Mouse (Mus musculus) MEL (cell line): ENCODE data around the gene Ccdc162.

ENCODE experiments used
- CHD1 ChIP-seq: IDR thresholded peaks from 2 replicates; pipeline ENCODE4 v1.6.1; 2012; ENCODE audit warnings: low read depth, mild to moderate bottlenecking, inconsistent platforms, low read length, improper control_type of control experiment
- CTCF ChIP-seq, 3 experiments: IDR thresholded peaks in 2 of 3; conservative IDR thresholded peaks in 1 of 3; 2 replicates each; pipeline ENCODE4 v1.5.1; 2011 to 2012; ENCODE audit warnings: low read length in 3 of 3, low read depth in 2 of 3, mild to moderate bottlenecking in 2 of 3, improper control_type of control experiment in 1 of 3, inconsistent platforms in 1 of 3, mixed read lengths in 1 of 3, moderate library complexity in 1 of 3; ENCODE audit not compliant: control insufficient read depth in 1 of 3, insufficient read depth in 1 of 3, poor library complexity in 1 of 3, severe bottlenecking in 1 of 3
- EP300 ChIP-seq, 2 experiments: IDR thresholded peaks; 2 replicates each; pipeline ENCODE4 v1.6.1; 2011; ENCODE audit warnings: improper control_type of control experiment in 2 of 2, low read length in 2 of 2, low read depth in 1 of 2, mild to moderate bottlenecking in 1 of 2
- HCFC1 ChIP-seq: IDR thresholded peaks from 2 replicates; pipeline ENCODE4 v1.6.1; 2012; ENCODE audit warnings: low read depth, mild to moderate bottlenecking, inconsistent platforms, low read length, improper control_type of control experiment, moderate library complexity
- JUND ChIP-seq: IDR thresholded peaks from 2 replicates; pipeline ENCODE4 v1.6.1; 2011; ENCODE audit warnings: low read depth, mild to moderate bottlenecking, improper control_type of control experiment, low read length
- KAT2A ChIP-seq: conservative IDR thresholded peaks from 2 replicates; pipeline ENCODE4 v1.6.1; 2012; ENCODE audit warnings: low read depth, low read length, improper control_type of control experiment, inconsistent platforms
- MAX ChIP-seq: IDR thresholded peaks from 2 replicates; pipeline ENCODE4 v1.6.1; 2011; ENCODE audit warnings: low read length, improper control_type of control experiment
- POLR2A ChIP-seq, 2 experiments: IDR thresholded peaks; 2 replicates each; pipeline ENCODE4 v1.6.1; 2011 to 2012; ENCODE audit warnings: low read length in 2 of 2, mild to moderate bottlenecking in 2 of 2, control low read depth in 1 of 2, improper control_type of control experiment in 1 of 2, low read depth in 1 of 2, moderate library complexity in 1 of 2; ENCODE audit not compliant: control insufficient read depth in 1 of 2, insufficient read depth in 1 of 2, poor library complexity in 1 of 2
- SMC3 ChIP-seq: IDR thresholded peaks from 2 replicates; pipeline ENCODE4 v1.6.1; 2011; ENCODE audit warnings: low read depth, low read length, improper control_type of control experiment
- TCF12 ChIP-seq: IDR thresholded peaks from 2 replicates; pipeline ENCODE4 v1.6.1; 2014; ENCODE audit warnings: low read depth, mild to moderate bottlenecking, inconsistent platforms, low read length, improper control_type of control experiment, moderate library complexity
- USF1 ChIP-seq: IDR thresholded peaks from 2 replicates; pipeline ENCODE4 v1.6.1; 2014; ENCODE audit warnings: low read depth, mild to moderate bottlenecking, inconsistent platforms, low read length, improper control_type of control experiment, moderate library complexity
- USF2 ChIP-seq, 2 experiments: IDR thresholded peaks; 2 replicates each; pipeline ENCODE4 v1.6.1; 2011 to 2012; ENCODE audit warnings: improper control_type of control experiment in 2 of 2, low read length in 2 of 2, borderline replicate concordance in 1 of 2, inconsistent platforms in 1 of 2, low read depth in 1 of 2, mild to moderate bottlenecking in 1 of 2; ENCODE audit not compliant: insufficient read depth in 1 of 2
- ZKSCAN1 ChIP-seq: IDR thresholded peaks from 2 replicates; pipeline ENCODE4 v1.6.1; 2012; ENCODE audit warnings: low read depth, mild to moderate bottlenecking, inconsistent platforms, low read length, improper control_type of control experiment, moderate library complexity
- ZMIZ1 ChIP-seq: IDR thresholded peaks from 2 replicates; pipeline ENCODE4 v1.6.1; 2012; ENCODE audit warnings: low read depth, mild to moderate bottlenecking, inconsistent platforms, low read length, improper control_type of control experiment, moderate library complexity

GRCm38 (mm10) chr10:41550711-41551110 lies 165.7 kb downstream of the Ccdc162 start:
- TF ChIP-seq ZMIZ1, result no peak
- no peak for TF ChIP-seq TCF12
- TF ChIP-seq CHD1, result no peak
- TF ChIP-seq CTCF (IDR thresholded peaks at IDR 0.05 in 2 of 3, conservative IDR thresholded peaks at IDR 0.05 in 1 of 3; ENCODE audit: control insufficient read depth in 1 of 3, insufficient read depth in 1 of 3, low read depth in 2 of 3, low read length in 3 of 3, poor library complexity in 1 of 3, severe bottlenecking in 1 of 3), result no peak
- no peak for TF ChIP-seq KAT2A
- TF ChIP-seq POLR2A (IDR thresholded peaks at IDR 0.05; ENCODE audit: control insufficient read depth in 1 of 2, insufficient read depth in 1 of 2, low read depth in 1 of 2, low read length in 2 of 2, poor library complexity in 1 of 2), result no peak
- TF ChIP-seq EP300 (IDR thresholded peaks at IDR 0.05; ENCODE audit: low read depth in 1 of 2, low read length in 2 of 2), result no peak
- no peak for TF ChIP-seq MAX
- no peak for TF ChIP-seq ZKSCAN1
- no peak for TF ChIP-seq USF1
- no peak for TF ChIP-seq SMC3
- TF ChIP-seq HCFC1, result no peak
- no peak for TF ChIP-seq JUND
- TF ChIP-seq USF2 (IDR thresholded peaks at IDR 0.05; ENCODE audit: borderline replicate concordance in 1 of 2, insufficient read depth in 1 of 2, low read depth in 1 of 2, low read length in 2 of 2), result no peak
